Mouse (Mus musculus) duodenum, adult 2 months (tissue): ENCODE data around the gene Sertad2. TPM values are rescaled to one million over a fixed set of nuclear protein-coding genes. Genes with fewer than 3 reads are reported as not detected.

Experiments
- polyA plus RNA-seq: library from polyadenylated mRNA; depleted of rRNA; stranded (reverse); fragments of >200 nt; gene quantifications from 2 replicates; pipeline ENCODE4 v1.2.3, GENCODE M21; 2012; ENCODE audit warnings: low replicate concordance; rRNA removed

The Sertad2 gene
- polyA plus RNA-seq: 31.4 and 32.7 TPM in 2 replicates

GRCm38 (mm10) chr11:20542739-20543452, at the start of gene Sertad2:
Gene Sertad2 (plus strand): TSS chr11:20543253.

Other genes with a start within 250 kb of the Sertad2 start
- gene Slc1a4, start 210.5 kb upstream of the Sertad2 start, polyA plus RNA-seq: 1.6 and 3.6 TPM in 2 replicates
- 14.4 and 15.3 TPM in 2 replicates for gene Aftph, start 198.3 kb downstream of the Sertad2 start, polyA plus RNA-seq